Comparison of ENCODE assay signal across 9 mouse cellular contexts in genomic region chr9:71128911-71129310, GRCm38 (mm10). TPM values are rescaled to one million over a fixed set of nuclear protein-coding genes. Genes with fewer than 3 reads are reported as not detected.
DNase-seq lines count a peak whose midpoint lies in the region; ATAC-seq lines count a peak whose summit lies in the region.
"Had no signal": no experiment of that assay in that cellular context is flagged by ENCODE, and none has a peak within 500 bp of the region (broad histone marks: within the 10 kb centered on the region; RNA-seq: fewer than 3 reads in every experiment).

No protein-coding gene starts in this region.

- H3K4me1 ChIP-seq in kidney, embryonic 15.5 days: no peaks in the 10 kb centered on the region
- H3K4me1 ChIP-seq in embryonic facial prominence, embryonic 11.5 days (ENCODE audit: control insufficient read depth, insufficient read depth, low read length): no peaks in the 10 kb centered on the region
- H3K4me1 ChIP-seq in limb, embryonic 11.5 days (ENCODE audit: control insufficient read depth, insufficient read depth, low read length): no peaks in the 10 kb centered on the region

- peak; percentile 36 for DNase-seq in kidney, adult 18-20 months
- DNase-seq in adrenal gland, postnatal 14 days: peak; percentile 79
- peak; percentile 74 for DNase-seq in embryonic facial prominence, embryonic 11.5 days (ENCODE audit: low spot score)
- peak; percentile 57 for DNase-seq in induced T-regulatory cell, adult 2 months (ENCODE audit: low read depth)
- DNase-seq in limb, embryonic 11.5 days (ENCODE audit: low spot score): peak; percentile 72
- DNase-seq in ovary, postnatal 14 days (ENCODE audit: low spot score): peak; percentile 72
- peak; percentile 64 for DNase-seq in thymus, postnatal 4 days

- H3K27me3 ChIP-seq in kidney, embryonic 15.5 days: no peaks in the 10 kb centered on the region; the same call in 1 of the 2 replicates
- no peaks in the 10 kb centered on the region for H3K27me3 ChIP-seq in embryonic facial prominence, embryonic 11.5 days (ENCODE audit: control insufficient read depth, insufficient read depth, low read length)
- no peaks in the 10 kb centered on the region for H3K27me3 ChIP-seq in limb, embryonic 11.5 days (ENCODE audit: control insufficient read depth, insufficient read depth, low read length)

- H3K4me3 ChIP-seq in kidney, embryonic 15.5 days (replicated peaks): no peak overlapping the region
- no peak overlapping the region for H3K4me3 ChIP-seq in embryonic facial prominence, embryonic 11.5 days (ENCODE audit: low read depth, low read length)
- H3K4me3 ChIP-seq in limb, embryonic 11.5 days (ENCODE audit: low read depth, low read length): no peak overlapping the region
- H3K4me3 ChIP-seq: erythroblast, embryonic 14.5 days had no signal

- H3K9me3 ChIP-seq in kidney, embryonic 15.5 days (replicated peaks): no peaks in the 10 kb centered on the region
- no peaks in the 10 kb centered on the region for H3K9me3 ChIP-seq in embryonic facial prominence, embryonic 11.5 days (replicated peaks; ENCODE audit: control insufficient read depth, low read length)
- no peaks in the 10 kb centered on the region for H3K9me3 ChIP-seq in limb, embryonic 11.5 days (ENCODE audit: control insufficient read depth, low read length)

- no peak for ATAC-seq in kidney, embryonic 15.5 days (replicated peaks; ENCODE audit: low FRiP score)
- no peak for ATAC-seq in embryonic facial prominence, embryonic 11.5 days (replicated peaks; ENCODE audit: insufficient number of reproducible peaks, low FRiP score, low TSS enrichment, low read depth)
- no peak for ATAC-seq in limb, embryonic 11.5 days (ENCODE audit: insufficient number of reproducible peaks, low FRiP score, low TSS enrichment, low read depth)

- no peak overlapping the region for H3K27ac ChIP-seq in kidney, embryonic 15.5 days
- H3K27ac ChIP-seq in embryonic facial prominence, embryonic 11.5 days (replicated peaks; ENCODE audit: low read depth, low read length): no peak overlapping the region
- no peak overlapping the region for H3K27ac ChIP-seq in limb, embryonic 11.5 days (replicated peaks; ENCODE audit: low read depth, low read length)

- H3K9ac ChIP-seq in kidney, embryonic 15.5 days: no peak overlapping the region
- no peak overlapping the region for H3K9ac ChIP-seq in embryonic facial prominence, embryonic 11.5 days (replicated peaks; ENCODE audit: low read length)
- H3K9ac ChIP-seq in limb, embryonic 11.5 days (ENCODE audit: low read length): no peak overlapping the region

- WGBS in kidney, embryonic 15.5 days: 49% methylated on average over 5 of the region's 5 CpGs
- WGBS in embryonic facial prominence, embryonic 11.5 days: 67% methylated on average over 5 of the region's 5 CpGs
- 61% methylated on average over 5 of the region's 5 CpGs for WGBS in limb, embryonic 11.5 days

- H3K36me3 ChIP-seq in kidney, embryonic 15.5 days: no peaks in the 10 kb centered on the region
- no peaks in the 10 kb centered on the region for H3K36me3 ChIP-seq in embryonic facial prominence, embryonic 11.5 days (replicated peaks; ENCODE audit: control insufficient read depth, insufficient read depth, low read depth, low read length)
- H3K36me3 ChIP-seq in limb, embryonic 11.5 days (ENCODE audit: control insufficient read depth, insufficient read depth, low read length): no peaks in the 10 kb centered on the region

- H3K4me2 ChIP-seq in kidney, embryonic 15.5 days: no peak overlapping the region
- H3K4me2 ChIP-seq in embryonic facial prominence, embryonic 11.5 days (ENCODE audit: low read depth, low read length): no peak overlapping the region
- H3K4me2 ChIP-seq in limb, embryonic 11.5 days (ENCODE audit: low read depth, severe bottlenecking): no peak overlapping the region

RNA-seq across cellular contexts. Expression of gene Aqp9, which starts 39.6 kb away (rescaled TPM):
- 0.22 and 0.26 TPM in 2 replicates for polyA plus RNA-seq in kidney, embryonic 15.5 days (2015; fragmentation: Nextera tagmentation; extraction: Ambion mirVana)
- 1.6 and 20.3 TPM in 2 replicates for total RNA-seq in adrenal gland, postnatal 14 days (2021)
- 0.17 TPM in 2 replicates for polyA plus RNA-seq in embryonic facial prominence, embryonic 11.5 days (2014; fragmentation: Nextera tagmentation; extraction: Ambion mirVana)
- polyA plus RNA-seq in limb, embryonic 11.5 days (2014; fragmentation: Nextera tagmentation; extraction: Ambion mirVana): not detected in 2 replicates
